Mouse (Mus musculus) heart, embryonic 13.5 days (tissue): ENCODE measurements around the gene Tesc. TPM values are rescaled to one million over a fixed set of nuclear protein-coding genes. Genes with fewer than 3 reads are reported as not detected.

Source experiments
- ATAC-seq: fragments of 200-750 bp; cut with Nextera tagmentation; 2 replicates; pipeline ENCODE4 v1.8.0; 2017; ENCODE audit warnings: moderate TSS enrichment; ENCODE audit not compliant: insufficient number of reproducible peaks, low FRiP score, low TSS enrichment; ENCODE audit errors: extremely low read depth
- H3K27ac ChIP-seq: fragments of 300-500 bp; sonication (generic); replicated peaks from 2 replicates; pipeline ENCODE4 v1.5.1; 2015; ENCODE audit warnings: moderate library complexity, mild to moderate bottlenecking, inconsistent platforms
- H3K27me3 ChIP-seq: fragments of 300-500 bp; sonication (generic); replicated peaks from 2 replicates; pipeline ENCODE4 v1.6.1; 2015; ENCODE audit warnings: mild to moderate bottlenecking, inconsistent platforms
- H3K36me3 ChIP-seq: fragments of 300-500 bp; sonication (generic); 2 replicates; pipeline ENCODE4 v1.6.1; 2015; ENCODE audit warnings: mild to moderate bottlenecking, inconsistent platforms
- H3K4me1 ChIP-seq: fragments of 300-500 bp; sonication (generic); 2 replicates; pipeline ENCODE4 v1.6.1; 2015; ENCODE audit warnings: inconsistent platforms
- H3K4me2 ChIP-seq: fragments of 300-500 bp; sonication (generic); 2 replicates; pipeline ENCODE4 v1.6.1; 2015; ENCODE audit warnings: inconsistent platforms, mild to moderate bottlenecking, moderate library complexity
- H3K4me3 ChIP-seq: fragments of 300-500 bp; sonication (generic); 2 replicates; pipeline ENCODE4 v1.5.1; 2015; ENCODE audit warnings: moderate library complexity, mild to moderate bottlenecking, inconsistent platforms
- H3K9ac ChIP-seq: fragments of 300-500 bp; sonication (generic); 2 replicates; pipeline ENCODE4 v1.6.1; 2015; ENCODE audit warnings: inconsistent platforms, mild to moderate bottlenecking, moderate library complexity
- H3K9me3 ChIP-seq: fragments of 300-500 bp; sonication (generic); 2 replicates; pipeline ENCODE4 v1.6.1; 2016; ENCODE audit warnings: inconsistent platforms
- WGBS: fragments of 180-500 bp; shearing (Covaris S2); methylation state at CpG from one replicate; pipeline ENCODE4 v1.1.7; 2015; ENCODE audit warnings: mixed read lengths; 5-methylcytosine and 5-hydroxymethylcytosine counted together
- polyA plus RNA-seq: library from polyadenylated mRNA; unstranded; fragments of >200 nt; fragmentation: Nextera tagmentation; extraction: Ambion mirVana; gene quantifications from 2 replicates; pipeline ENCODE4 v1.2.1, GENCODE M21; 2015

The Tesc gene
- 17.8 and 20.3 TPM in 2 replicates for polyA plus RNA-seq

DNA sequence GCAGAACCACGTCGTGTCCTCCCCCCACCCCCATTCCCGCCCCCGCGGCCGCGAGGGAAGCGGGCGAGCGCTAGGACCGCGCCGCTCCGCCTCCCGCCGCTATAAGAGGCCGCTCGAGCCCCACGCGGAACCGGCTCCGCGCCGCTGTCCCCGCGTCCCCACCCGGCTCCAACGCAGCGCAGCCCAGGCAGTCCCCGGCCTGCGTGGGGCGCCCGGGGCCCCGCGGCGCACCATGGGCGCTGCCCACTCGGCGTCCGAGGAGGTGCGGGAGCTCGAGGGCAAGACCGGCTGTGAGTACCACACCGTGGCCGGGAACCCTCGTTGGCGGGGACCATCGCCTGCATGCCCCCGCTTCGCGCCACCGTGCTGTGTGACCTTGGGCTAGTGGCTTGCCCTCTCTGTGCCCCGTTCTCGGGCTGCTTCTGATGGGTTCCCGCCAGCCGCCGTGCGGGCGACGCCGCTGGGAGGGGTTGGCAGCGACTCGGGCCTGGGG, at the start of gene Tesc:
Gene Tesc (plus strand): TSS at position 46 of the 493 bp plus-strand sequence.
- Histone ChIP-seq H3K36me3 (no peaks in the 10 kb centered on the region), H3K27me3 (peaks cover 65% of the 10 kb centered on the region), H3K4me3 (peak within 1 kb of the TSS; percentile 65), H3K4me1 (peaks cover 46% of the 10 kb centered on the region), H3K9ac (peak within 1 kb of the TSS; percentile 81), H3K4me2 (peak within 1 kb of the TSS; percentile 96), H3K9me3 (no peaks in the 10 kb centered on the region), H3K27ac (no peak within 1 kb of the TSS)
- no peak for ATAC-seq
- under 1% methylated on average over 52 of the region's 63 CpGs for whole genome bisulfite sequencing

- Histone ChIP-seq H3K4me2 (peak overlapping the region; percentile 84), H3K36me3 (peaks cover 46% of the 10 kb centered on the region), H3K9me3 (no peaks in the 10 kb centered on the region), H3K4me1 (peaks cover 28% of the 10 kb centered on the region), H3K27me3 (no peaks in the 10 kb centered on the region), H3K4me3 (peak overlapping the region; percentile 100), H3K27ac (no peak overlapping the region), H3K9ac (peak overlapping the region; percentile 98)
- no peak for ATAC-seq
- 66% methylated on average over 17 of the region's 17 CpGs for WGBS
These were observed 49.3 kb upstream of the Tesc start for GRCm38 (mm10) chr5:117978159-117978697.

GRCm38 (mm10) chr5:117979082-117979481, 48.5 kb upstream of the Tesc start:
- Histone ChIP-seq H3K4me3 (no peak overlapping the region), H3K27ac (no peak overlapping the region), H3K27me3 (no peaks in the 10 kb centered on the region), H3K4me1 (peaks cover 28% of the 10 kb centered on the region), H3K9me3 (no peaks in the 10 kb centered on the region), H3K9ac (no peak overlapping the region), H3K4me2 (no peak overlapping the region), H3K36me3 (peaks cover 55% of the 10 kb centered on the region)
- ATAC-seq = no peak
- WGBS = 87% methylated on average over 5 of the region's 5 CpGs

DNA sequence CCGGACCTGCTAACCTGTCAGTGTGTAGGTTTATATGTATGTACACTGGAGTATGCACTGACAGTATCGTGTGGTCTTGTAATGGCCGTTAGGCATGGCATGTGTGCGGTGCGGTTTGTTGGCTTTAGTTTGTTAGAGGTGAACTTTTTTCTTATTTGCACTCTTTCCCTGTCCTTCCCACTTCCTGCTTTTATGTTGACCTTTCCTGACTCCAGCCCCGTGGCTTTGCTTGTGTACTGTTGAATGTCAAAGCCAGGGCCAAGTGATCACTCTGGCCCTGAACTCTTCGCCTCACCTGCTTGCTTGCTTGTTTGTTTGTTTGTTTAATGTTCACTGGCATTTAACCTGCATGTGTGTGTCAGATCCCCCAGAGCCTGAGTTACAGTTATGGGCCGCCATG, 46.6 kb upstream of the Tesc start:
- Histone ChIP-seq H3K9me3 (no peaks in the 10 kb centered on the region), H3K4me3 (no peak overlapping the region), H3K9ac (no peak overlapping the region), H3K4me2 (no peak overlapping the region), H3K36me3 (peaks cover 72% of the 10 kb centered on the region), H3K27ac (no peak overlapping the region), H3K4me1 (peaks cover 28% of the 10 kb centered on the region), H3K27me3 (no peaks in the 10 kb centered on the region)
- no peak for ATAC-seq
- 79% methylated on average over 8 of the region's 8 CpGs for WGBS

DNA sequence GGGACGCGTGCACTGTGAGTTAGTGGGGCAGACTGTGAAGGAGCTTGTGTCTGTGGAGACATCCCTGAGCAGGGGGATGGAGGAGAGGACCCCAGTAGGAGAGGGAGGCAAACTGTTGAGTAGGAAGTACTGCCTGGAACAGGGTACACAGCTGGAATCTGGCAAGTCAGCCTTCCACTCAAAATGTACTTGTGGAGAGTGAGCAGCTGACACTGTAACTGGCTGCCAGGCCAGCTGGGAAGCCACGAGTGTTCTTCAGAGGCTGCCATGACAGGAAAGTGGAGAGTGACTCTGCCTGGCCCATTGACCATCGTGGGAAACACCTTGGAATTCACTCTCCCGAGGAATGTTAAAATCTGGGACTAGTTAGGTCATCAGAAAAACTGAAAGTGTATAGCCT, 45.6 kb upstream of the Tesc start:
- H3K27me3 ChIP-seq = no peaks in the 10 kb centered on the region
- peaks cover 82% of the 10 kb centered on the region for H3K36me3 ChIP-seq
- no peak overlapping the region for H3K4me3 ChIP-seq
- H3K4me2 ChIP-seq = no peak overlapping the region
- H3K27ac ChIP-seq = no peak overlapping the region
- H3K4me1 ChIP-seq = peaks cover 24% of the 10 kb centered on the region
- ATAC-seq = no peak
- no peaks in the 10 kb centered on the region for H3K9me3 ChIP-seq
- WGBS = 85% methylated on average over 5 of the region's 5 CpGs
- no peak overlapping the region for H3K9ac ChIP-seq

DNA sequence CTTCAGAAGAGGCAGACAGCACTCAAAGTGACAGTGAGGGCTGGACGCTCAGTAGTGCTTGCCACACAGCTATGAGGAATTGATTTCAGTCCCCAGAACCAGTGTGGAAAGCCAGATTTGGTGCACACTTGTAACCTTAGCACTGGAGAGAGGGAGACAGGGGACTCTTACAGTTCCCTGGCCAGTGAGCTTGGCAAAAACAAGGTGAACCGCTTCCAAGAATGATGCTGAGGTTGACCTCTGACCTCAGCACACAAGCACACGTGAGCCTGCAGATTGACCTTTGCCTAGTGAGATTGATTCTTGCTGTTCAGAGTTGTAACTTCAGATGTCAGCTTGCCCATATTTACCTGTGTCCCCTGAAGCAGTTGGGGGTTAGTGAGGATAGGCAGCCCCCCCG, 41.2 kb upstream of the Tesc start:
- WGBS = 64% methylated on average over 4 of the region's 4 CpGs
- ATAC-seq = no peak
- Histone ChIP-seq H3K27me3 (no peaks in the 10 kb centered on the region), H3K4me1 (no peaks in the 10 kb centered on the region), H3K9me3 (no peaks in the 10 kb centered on the region), H3K4me3 (no peak overlapping the region), H3K36me3 (peaks cover 99% of the 10 kb centered on the region), H3K4me2 (no peak overlapping the region), H3K27ac (no peak overlapping the region), H3K9ac (no peak overlapping the region)

- H3K4me1 ChIP-seq = no peaks in the 10 kb centered on the region
- peaks cover 99% of the 10 kb centered on the region for H3K36me3 ChIP-seq
- WGBS = 83% methylated on average over 3 of the region's 3 CpGs
- no peaks in the 10 kb centered on the region for H3K9me3 ChIP-seq
- H3K4me3 ChIP-seq = no peak overlapping the region
- no peak overlapping the region for H3K27ac ChIP-seq
- H3K27me3 ChIP-seq = no peaks in the 10 kb centered on the region
- H3K9ac ChIP-seq = no peak overlapping the region
- no peak for ATAC-seq
- no peak overlapping the region for H3K4me2 ChIP-seq
These were observed 39.7 kb upstream of the Tesc start for GRCm38 (mm10) chr5:117987891-117988290.

- 72% methylated on average over 9 of the region's 9 CpGs for WGBS
- no peaks in the 10 kb centered on the region for H3K4me1 ChIP-seq
- H3K4me2 ChIP-seq = no peak overlapping the region
- no peak overlapping the region for H3K27ac ChIP-seq
- no peaks in the 10 kb centered on the region for H3K27me3 ChIP-seq
- no peak for ATAC-seq
- peaks cover 99% of the 10 kb centered on the region for H3K36me3 ChIP-seq
- H3K9ac ChIP-seq = no peak overlapping the region
- H3K9me3 ChIP-seq = no peaks in the 10 kb centered on the region
- H3K4me3 ChIP-seq = no peak overlapping the region
These were observed 39.2 kb upstream of the Tesc start for GRCm38 (mm10) chr5:117988367-117988766.

- Histone ChIP-seq H3K4me2 (no peak overlapping the region), H3K9me3 (no peaks in the 10 kb centered on the region), H3K27me3 (no peaks in the 10 kb centered on the region), H3K9ac (no peak overlapping the region), H3K4me3 (no peak overlapping the region), H3K4me1 (no peaks in the 10 kb centered on the region), H3K27ac (no peak overlapping the region), H3K36me3 (peaks cover 100% of the 10 kb centered on the region)
- ATAC-seq = no peak
- 75% methylated on average over 6 of the region's 6 CpGs for WGBS
These were observed 37.8 kb upstream of the Tesc start for GRCm38 (mm10) chr5:117989773-117990172.

DNA sequence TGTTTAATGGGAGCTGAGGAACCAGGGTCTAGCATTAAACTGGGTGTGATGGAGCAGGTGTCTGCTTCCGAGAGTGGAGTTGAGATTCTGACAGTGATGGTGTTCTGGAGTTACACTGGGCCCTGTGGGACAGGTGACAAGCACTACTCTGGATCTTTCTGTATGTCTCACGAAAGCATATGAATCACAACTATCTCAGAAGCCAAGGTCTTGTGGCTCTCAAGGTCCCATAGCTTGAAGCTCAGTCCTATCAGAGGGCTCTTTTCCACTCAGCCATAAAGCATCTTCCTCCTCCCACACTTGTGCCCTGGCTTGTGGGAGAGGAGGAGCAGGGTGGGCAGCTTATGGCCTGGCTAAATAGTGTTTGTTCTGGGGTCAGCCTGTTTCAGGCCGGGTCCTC, 36.6 kb upstream of the Tesc start:
- no peak overlapping the region for H3K27ac ChIP-seq
- no peaks in the 10 kb centered on the region for H3K9me3 ChIP-seq
- no peak overlapping the region for H3K9ac ChIP-seq
- H3K4me2 ChIP-seq = no peak overlapping the region
- 80% methylated on average over 3 of the region's 3 CpGs for WGBS
- no peaks in the 10 kb centered on the region for H3K27me3 ChIP-seq
- H3K4me3 ChIP-seq = no peak overlapping the region
- no peaks in the 10 kb centered on the region for H3K4me1 ChIP-seq
- H3K36me3 ChIP-seq = peaks cover 100% of the 10 kb centered on the region
- ATAC-seq = no peak

DNA sequence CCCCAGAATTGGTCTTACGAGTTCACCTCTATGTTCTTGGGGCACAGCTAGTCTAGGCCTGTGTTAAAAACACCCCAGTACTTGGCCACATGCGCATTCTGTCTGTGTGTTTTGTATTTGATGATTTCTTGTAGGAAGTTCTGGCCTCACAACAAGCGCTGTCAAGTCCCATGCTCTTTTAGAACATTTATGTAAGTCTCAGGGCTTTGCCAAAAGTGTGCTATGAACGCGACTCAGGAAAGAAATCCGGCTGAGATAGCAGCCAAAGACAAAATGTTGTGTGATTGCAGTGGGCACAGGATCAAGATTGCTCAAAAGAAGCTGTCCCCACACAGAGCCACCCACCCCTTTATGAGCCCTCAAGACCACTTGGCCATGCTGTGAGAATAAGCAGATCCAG, 34.0 kb upstream of the Tesc start:
- H3K4me3 ChIP-seq = no peak overlapping the region
- ATAC-seq = no peak
- peaks cover 100% of the 10 kb centered on the region for H3K36me3 ChIP-seq
- H3K27ac ChIP-seq = no peak overlapping the region
- no peak overlapping the region for H3K9ac ChIP-seq
- WGBS = 90% methylated on average over 6 of the region's 6 CpGs
- H3K27me3 ChIP-seq = no peaks in the 10 kb centered on the region
- no peaks in the 10 kb centered on the region for H3K9me3 ChIP-seq
- H3K4me2 ChIP-seq = no peak overlapping the region
- H3K4me1 ChIP-seq = peaks cover 17% of the 10 kb centered on the region

DNA sequence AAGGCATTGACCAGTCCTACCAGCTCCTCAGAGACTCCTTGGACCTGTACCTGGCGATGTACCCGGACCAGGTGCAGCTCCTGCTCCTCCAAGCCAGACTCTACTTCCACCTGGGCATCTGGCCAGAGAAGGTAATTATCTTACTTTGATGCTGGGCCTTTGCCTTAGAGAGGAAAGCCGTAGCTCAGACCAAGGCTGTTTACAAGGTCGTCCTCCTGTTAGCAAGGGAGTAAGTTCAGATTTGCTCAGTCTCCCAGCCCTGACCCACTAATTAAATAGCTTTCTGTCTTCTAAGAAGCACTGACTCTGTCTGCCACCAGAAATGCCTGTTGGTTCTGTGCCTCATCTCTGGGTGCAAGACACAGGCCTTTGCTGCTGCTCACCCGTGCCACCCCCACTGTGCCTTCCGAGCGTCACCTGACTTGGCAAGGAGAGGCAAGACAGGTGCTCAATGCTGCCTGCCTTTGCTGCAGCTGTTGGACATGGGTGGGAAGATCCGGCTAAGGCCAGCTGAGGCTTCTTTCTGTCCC, 32.1 kb upstream of the Tesc start:
- no peak for ATAC-seq
- no peak overlapping the region for H3K4me3 ChIP-seq
- WGBS = 84% methylated on average over 8 of the region's 8 CpGs
- H3K9me3 ChIP-seq = no peaks in the 10 kb centered on the region
- no peak overlapping the region for H3K9ac ChIP-seq
- peaks cover 100% of the 10 kb centered on the region for H3K36me3 ChIP-seq
- peaks cover 17% of the 10 kb centered on the region for H3K4me1 ChIP-seq
- H3K27ac ChIP-seq = no peak overlapping the region
- H3K27me3 ChIP-seq = no peaks in the 10 kb centered on the region
- no peak overlapping the region for H3K4me2 ChIP-seq
